Mouse (Mus musculus) heart, embryonic 11.5 days (tissue): ENCODE measurements around the gene Dmp1. TPM values are rescaled to one million over a fixed set of nuclear protein-coding genes. Genes with fewer than 3 reads are reported as not detected.

Experiments
- ATAC-seq: fragments of 200-750 bp; cut with Nextera tagmentation; replicated peaks from 2 replicates; pipeline ENCODE4 v1.8.0; 2017; ENCODE audit warnings: moderate library complexity; ENCODE audit not compliant: insufficient number of reproducible peaks, low FRiP score, low TSS enrichment
- H3K27ac ChIP-seq: fragments of 300-500 bp; sonication (generic); 2 replicates; pipeline ENCODE4 v1.5.1; 2014; ENCODE audit warnings: mild to moderate bottlenecking, low read depth, low read length
- H3K27me3 ChIP-seq: fragments of 300-500 bp; sonication (generic); 2 replicates; pipeline ENCODE4 v1.6.1; 2014; ENCODE audit warnings: mild to moderate bottlenecking, low read length, mixed read lengths; ENCODE audit not compliant: control insufficient read depth, insufficient read depth
- H3K36me3 ChIP-seq: fragments of 300-500 bp; sonication (generic); 2 replicates; pipeline ENCODE4 v1.6.1; 2014; ENCODE audit warnings: mild to moderate bottlenecking, low read length, moderate library complexity, mixed read lengths; ENCODE audit not compliant: control insufficient read depth, insufficient read depth
- H3K4me1 ChIP-seq: fragments of 300-500 bp; sonication (generic); 2 replicates; pipeline ENCODE4 v1.6.1; 2014; ENCODE audit warnings: low read length; ENCODE audit not compliant: control insufficient read depth, insufficient read depth
- H3K4me2 ChIP-seq: fragments of 300-500 bp; sonication (generic); 2 replicates; pipeline ENCODE4 v1.6.1; 2014; ENCODE audit warnings: mild to moderate bottlenecking, moderate library complexity
- H3K4me3 ChIP-seq: fragments of 300-500 bp; sonication (generic); 2 replicates; pipeline ENCODE4 v1.5.1; 2014; ENCODE audit warnings: low read depth, low read length
- H3K9ac ChIP-seq: fragments of 300-500 bp; sonication (generic); 2 replicates; pipeline ENCODE4 v1.6.1; 2014; ENCODE audit warnings: mild to moderate bottlenecking, low read depth, low read length, moderate library complexity
- H3K9me3 ChIP-seq: fragments of 300-500 bp; sonication (generic); replicated peaks from 2 replicates; pipeline ENCODE4 v1.6.1; 2016; ENCODE audit warnings: low read length; ENCODE audit not compliant: control insufficient read depth
- WGBS: fragments of 180-500 bp; shearing (Covaris S2); extraction: QIAGEN DNeasy Blood & Tissue Kit; methylation state at CpG from one replicate; pipeline ENCODE4 v1.1.7; 2014; ENCODE audit not compliant: insufficient replicate concordance; 5-methylcytosine and 5-hydroxymethylcytosine counted together
- polyA plus RNA-seq: library from polyadenylated mRNA; unstranded; fragments of >200 nt; fragmentation: Nextera tagmentation; extraction: Ambion mirVana; gene quantifications from 2 replicates; pipeline ENCODE4 v1.2.1, GENCODE M21; 2014

The Dmp1 gene
- polyA plus RNA-seq: not detected in 2 replicates

- WGBS: 66% methylated on average over 5 of the region's 5 CpGs
- ATAC-seq: no peak
Measured at GRCm38 (mm10) chr5:104202351-104202750, at the start of gene Dmp1. TSS of gene Dmp1 (plus strand) at chr5:104202613.

GRCm38 (mm10) chr5:104157701-104158100, 44.7 kb upstream of the Dmp1 start:
- Histone ChIP-seq H3K27ac (no peak overlapping the region), H3K27me3 (no peaks in the 10 kb centered on the region), H3K4me3 (no peak overlapping the region), H3K9ac (no peak overlapping the region), H3K4me1 (no peaks in the 10 kb centered on the region), H3K9me3 (no peaks in the 10 kb centered on the region), H3K4me2 (no peak overlapping the region), H3K36me3 (no peaks in the 10 kb centered on the region)
- ATAC-seq: no peak
- WGBS: 81% methylated on average over 7 of the region's 7 CpGs

More at GRCm38 (mm10) chr5:104202351-104202750, at the start of gene Dmp1:
- Histone ChIP-seq H3K9me3 (no peaks in the 10 kb centered on the region), H3K9ac (no peak within 1 kb of the TSS), H3K36me3 (no peaks in the 10 kb centered on the region), H3K4me2 (no peak within 1 kb of the TSS), H3K4me3 (no peak within 1 kb of the TSS), H3K27me3 (no peaks in the 10 kb centered on the region), H3K4me1 (no peaks in the 10 kb centered on the region), H3K27ac (no peak within 1 kb of the TSS)

- Histone ChIP-seq H3K9ac (no peak overlapping the region), H3K4me1 (no peaks in the 10 kb centered on the region), H3K27me3 (no peaks in the 10 kb centered on the region), H3K4me3 (no peak overlapping the region), H3K4me2 (no peak overlapping the region), H3K27ac (no peak overlapping the region), H3K36me3 (no peaks in the 10 kb centered on the region), H3K9me3 (no peaks in the 10 kb centered on the region)
- 78% methylated on average over 7 of the region's 7 CpGs for WGBS
- ATAC-seq: no peak
Measured at GRCm38 (mm10) chr5:104158332-104159052, 43.9 kb upstream of the Dmp1 start.

- ATAC-seq: no peak
- 70% methylated on average over 3 of the region's 3 CpGs for WGBS
- no peaks in the 10 kb centered on the region for H3K27me3 ChIP-seq
Measured at GRCm38 (mm10) chr5:104160581-104160980, 41.8 kb upstream of the Dmp1 start.

GRCm38 (mm10) chr5:104161390-104161789, 41.0 kb upstream of the Dmp1 start:
- no peaks in the 10 kb centered on the region for H3K36me3 ChIP-seq
- no peaks in the 10 kb centered on the region for H3K27me3 ChIP-seq
- H3K4me2 ChIP-seq: no peak overlapping the region
- no peak overlapping the region for H3K4me3 ChIP-seq
- no peaks in the 10 kb centered on the region for H3K4me1 ChIP-seq
- no peak for ATAC-seq
- no peaks in the 10 kb centered on the region for H3K9me3 ChIP-seq
- H3K27ac ChIP-seq: no peak overlapping the region
- 63% methylated on average over 1 of the region's 1 CpGs for WGBS
- no peak overlapping the region for H3K9ac ChIP-seq

More at GRCm38 (mm10) chr5:104160581-104160980, 41.8 kb upstream of the Dmp1 start:
- Histone ChIP-seq H3K4me3 (no peak overlapping the region), H3K9me3 (no peaks in the 10 kb centered on the region), H3K4me1 (no peaks in the 10 kb centered on the region), H3K9ac (no peak overlapping the region), H3K4me2 (no peak overlapping the region), H3K27ac (no peak overlapping the region), H3K36me3 (no peaks in the 10 kb centered on the region)

- ATAC-seq: no peak
- no peak overlapping the region for H3K4me2 ChIP-seq
- 73% methylated on average over 4 of the region's 4 CpGs for WGBS
Measured at GRCm38 (mm10) chr5:104163536-104163935, 38.9 kb upstream of the Dmp1 start.

GRCm38 (mm10) chr5:104170412-104170811, 32.0 kb upstream of the Dmp1 start, which contains the start of gene Dspp:
TSS of gene Dspp (plus strand) at chr5:104170712.
- no peak for ATAC-seq
- no peaks in the 10 kb centered on the region for H3K4me1 ChIP-seq
- H3K4me2 ChIP-seq: no peak within 1 kb of the TSS
- H3K9ac ChIP-seq: no peak within 1 kb of the TSS
- 73% methylated on average over 7 of the region's 7 CpGs for WGBS
- no peak within 1 kb of the TSS for H3K27ac ChIP-seq
- no peak within 1 kb of the TSS for H3K4me3 ChIP-seq
- H3K9me3 ChIP-seq: no peaks in the 10 kb centered on the region
- no peaks in the 10 kb centered on the region for H3K27me3 ChIP-seq
- no peaks in the 10 kb centered on the region for H3K36me3 ChIP-seq

More at GRCm38 (mm10) chr5:104163536-104163935, 38.9 kb upstream of the Dmp1 start:
- H3K9ac ChIP-seq: no peak overlapping the region
- no peak overlapping the region for H3K4me3 ChIP-seq
- H3K27ac ChIP-seq: no peak overlapping the region
- no peaks in the 10 kb centered on the region for H3K9me3 ChIP-seq
- H3K36me3 ChIP-seq: no peaks in the 10 kb centered on the region
- no peaks in the 10 kb centered on the region for H3K27me3 ChIP-seq
- H3K4me1 ChIP-seq: no peaks in the 10 kb centered on the region

- H3K27ac ChIP-seq: no peak overlapping the region
- peaks cover 5% of the 10 kb centered on the region; the same call in 1 of the 2 replicates for H3K9me3 ChIP-seq
- H3K4me1 ChIP-seq: no peaks in the 10 kb centered on the region
- no peak overlapping the region for H3K4me3 ChIP-seq
- no peak for ATAC-seq
- no peaks in the 10 kb centered on the region for H3K36me3 ChIP-seq
- H3K27me3 ChIP-seq: no peaks in the 10 kb centered on the region
- H3K9ac ChIP-seq: no peak overlapping the region
- 73% methylated on average over 6 of the region's 6 CpGs for WGBS
- H3K4me2 ChIP-seq: no peak overlapping the region
Measured at GRCm38 (mm10) chr5:104173094-104173493, 29.3 kb upstream of the Dmp1 start.

- no peaks in the 10 kb centered on the region for H3K36me3 ChIP-seq
- H3K27me3 ChIP-seq: no peaks in the 10 kb centered on the region
- no peaks in the 10 kb centered on the region for H3K4me1 ChIP-seq
- H3K27ac ChIP-seq: no peak overlapping the region
- H3K9ac ChIP-seq: no peak overlapping the region
- WGBS: 64% methylated on average over 1 of the region's 1 CpGs
- no peak for ATAC-seq
- no peak overlapping the region for H3K4me3 ChIP-seq
- peaks cover 6% of the 10 kb centered on the region for H3K9me3 ChIP-seq
- H3K4me2 ChIP-seq: no peak overlapping the region
Measured at GRCm38 (mm10) chr5:104183743-104184142, 18.7 kb upstream of the Dmp1 start.
